Comparison of ENCODE assay signal across 8 mouse cellular contexts in genomic region chr17:29438347-29439235, GRCm38 (mm10). TPM values are rescaled to one million over a fixed set of nuclear protein-coding genes. Genes with fewer than 3 reads are reported as not detected.
DNase-seq lines count a peak whose midpoint lies in the region; ATAC-seq and TF ChIP-seq lines count a peak whose summit lies in the region.

No protein-coding gene starts in this region.

- H3K36me3 ChIP-seq in CH12.LX (replicated peaks in 1 of 2; ENCODE audit: control insufficient read depth in 1 of 2, insufficient read depth in 1 of 2, low read length in 1 of 2): peaks cover 0 to 10% of the 10 kb centered on the region in 2 experiments
- no peaks in the 10 kb centered on the region for H3K36me3 ChIP-seq in forebrain, embryonic 11.5 days (ENCODE audit: control insufficient read depth, insufficient read depth, low read length)
- H3K36me3 ChIP-seq in limb, embryonic 10.5 days: no peaks in the 10 kb centered on the region
- H3K36me3 ChIP-seq in midbrain, embryonic 12.5 days: no peaks in the 10 kb centered on the region
- H3K36me3 ChIP-seq in stomach, postnatal 0 days (ENCODE audit: control insufficient read depth, insufficient read depth, low read length): no peaks in the 10 kb centered on the region

- DNase-seq in CH12.LX (ENCODE audit: extremely low read depth): peak; percentile 80
- peak; percentile 88 to 90 for DNase-seq in adrenal gland, adult (ENCODE audit: inconsistent age in 2 of 2, low spot score in 1 of 2)
- peak; percentile 84 for DNase-seq in forebrain, embryonic 11.5 days (ENCODE audit: low spot score)
- DNase-seq in heart, postnatal 4 days: peak; percentile 83
- DNase-seq in limb, embryonic 10.5 days (ENCODE audit: low spot score): peak; percentile 62
- peak; percentile 95 for DNase-seq in stomach, postnatal 0 days (ENCODE audit: low spot score)
- DNase-seq in layer of hippocampus, adult 9-11 months: no peak

- dilution Hi-C loops in CH12.LX (cut with MboI; ENCODE audit: extremely low pct_ligation_motif_present, extremely low pct_unique_long_range_greater_than_20kb, low sequenced_read_pairs): no loop called here

- 0 out of 2 replicates have a peak overlapping the region, but pooled peaks have one; percentile 19 for H3K27ac ChIP-seq in CH12.LX (ENCODE audit: insufficient read depth, low read depth)
- peak overlapping the region; percentile 92 for H3K27ac ChIP-seq in forebrain, embryonic 11.5 days (ENCODE audit: low read depth, low read length)
- H3K27ac ChIP-seq in limb, embryonic 10.5 days: peak overlapping the region; percentile 64; the same call in 1 of the 2 replicates
- H3K27ac ChIP-seq in midbrain, embryonic 12.5 days (replicated peaks): peak overlapping the region; percentile 93
- peak overlapping the region; percentile 56 for H3K27ac ChIP-seq in stomach, postnatal 0 days (replicated peaks)

- peak overlapping the region; percentile 57 for H3K9ac ChIP-seq in CH12.LX (ENCODE audit: insufficient read depth, low read depth)
- H3K9ac ChIP-seq in forebrain, embryonic 11.5 days (ENCODE audit: low read length): no peak overlapping the region
- no peak overlapping the region for H3K9ac ChIP-seq in midbrain, embryonic 12.5 days (replicated peaks)
- no peak overlapping the region for H3K9ac ChIP-seq in stomach, postnatal 0 days (ENCODE audit: low read length)

- no peaks in the 10 kb centered on the region for H3K9me3 ChIP-seq in CH12.LX (replicated peaks; ENCODE audit: low read length)
- no peaks in the 10 kb centered on the region for H3K9me3 ChIP-seq in forebrain, embryonic 11.5 days (ENCODE audit: control insufficient read depth, low read length)
- no peaks in the 10 kb centered on the region for H3K9me3 ChIP-seq in limb, embryonic 10.5 days (replicated peaks)
- no peaks in the 10 kb centered on the region for H3K9me3 ChIP-seq in midbrain, embryonic 12.5 days
- H3K9me3 ChIP-seq in stomach, postnatal 0 days (ENCODE audit: control insufficient read depth, low read length): no peaks in the 10 kb centered on the region

- peak; percentile 39; the same call in 1 of the 2 replicates for TF ChIP-seq POLR2A in CH12.LX (IDR thresholded peaks at IDR 0.05; ENCODE audit: low read depth, low read length)

- H3K4me3 ChIP-seq in CH12.LX (replicated peaks in 1 of 3; ENCODE audit: low read depth in 2 of 3, low read length in 2 of 3, poor library complexity in 1 of 3): peak overlapping the region; percentile 17 to 71 (median 55)
- H3K4me3 ChIP-seq in forebrain, embryonic 11.5 days (ENCODE audit: low read depth, low read length): no peak overlapping the region
- peak overlapping the region; percentile 19; the same call in 1 of the 2 replicates for H3K4me3 ChIP-seq in limb, embryonic 10.5 days
- no peak overlapping the region for H3K4me3 ChIP-seq in midbrain, embryonic 12.5 days
- H3K4me3 ChIP-seq in stomach, postnatal 0 days (ENCODE audit: low read depth, low read length): no peak overlapping the region; the same call in 1 of the 2 replicates

- peaks cover 9 to 49% of the 10 kb centered on the region in 2 experiments for H3K4me1 ChIP-seq in CH12.LX (ENCODE audit: control insufficient read depth in 1 of 2, insufficient read depth in 2 of 2)
- H3K4me1 ChIP-seq in forebrain, embryonic 11.5 days (replicated peaks; ENCODE audit: control insufficient read depth, insufficient read depth, low read length): peaks cover 9% of the 10 kb centered on the region; the same call in 1 of the 2 replicates
- peaks cover 52% of the 10 kb centered on the region for H3K4me1 ChIP-seq in limb, embryonic 10.5 days
- peaks cover 22% of the 10 kb centered on the region for H3K4me1 ChIP-seq in midbrain, embryonic 12.5 days
- peaks cover 3% of the 10 kb centered on the region; the same call in 1 of the 2 replicates for H3K4me1 ChIP-seq in stomach, postnatal 0 days (replicated peaks; ENCODE audit: control insufficient read depth, insufficient read depth)

- H3K79me2 ChIP-seq in CH12.LX (replicated peaks; ENCODE audit: control insufficient read depth, extremely low read depth, insufficient read depth, poor library complexity, severe bottlenecking): peaks cover 11% of the 10 kb centered on the region

- 26% methylated on average over 16 of the region's 17 CpGs for WGBS in forebrain, embryonic 11.5 days
- 25% methylated on average over 17 of the region's 17 CpGs for whole genome bisulfite sequencing in limb, embryonic 10.5 days
- WGBS in midbrain, embryonic 12.5 days: 23% methylated on average over 16 of the region's 17 CpGs
- 21% methylated on average over 17 of the region's 17 CpGs for WGBS in stomach, postnatal 0 days

- no peak for TF ChIP-seq RAD21 in CH12.LX (IDR thresholded peaks at IDR 0.05; ENCODE audit: low read depth, low read length)

- H3K27me3 ChIP-seq in CH12.LX (replicated peaks): no peaks in the 10 kb centered on the region
- H3K27me3 ChIP-seq in forebrain, embryonic 11.5 days (ENCODE audit: control insufficient read depth, insufficient read depth, low read length): no peaks in the 10 kb centered on the region
- H3K27me3 ChIP-seq in limb, embryonic 10.5 days (ENCODE audit: low read depth, poor library complexity, severe bottlenecking): no peaks in the 10 kb centered on the region
- H3K27me3 ChIP-seq in midbrain, embryonic 12.5 days: 0 out of 2 replicates have a peak, but pooled peaks cover 4% of the 10 kb centered on the region
- no peaks in the 10 kb centered on the region for H3K27me3 ChIP-seq in stomach, postnatal 0 days (ENCODE audit: control insufficient read depth, insufficient read depth, low read length)

- TF ChIP-seq CTCF in CH12.LX (conservative IDR thresholded peaks at IDR 0.05 in 1 of 2, IDR thresholded peaks at IDR 0.05 in 1 of 2; ENCODE audit: low read depth in 2 of 2, low read length in 2 of 2): no peak
- no peak for TF ChIP-seq CTCF in stomach, postnatal 0 days (IDR thresholded peaks at IDR 0.05; ENCODE audit: low read depth)

- ATAC-seq in forebrain, embryonic 11.5 days (replicated peaks; ENCODE audit: low FRiP score): peak; percentile 32
- no peak for ATAC-seq in midbrain, embryonic 12.5 days (ENCODE audit: low FRiP score, low read depth)
- peak; percentile 55 for ATAC-seq in stomach, postnatal 0 days (ENCODE audit: low FRiP score, low TSS enrichment)

- TF ChIP-seq EP300 in CH12.LX (IDR thresholded peaks at IDR 0.05; ENCODE audit: low read length): peak; percentile 63
- no peak for TF ChIP-seq EP300 in stomach, postnatal 0 days (optimal IDR thresholded peaks at IDR 0.05)

- H3K4me2 ChIP-seq in CH12.LX (ENCODE audit: insufficient read depth, low read depth, poor library complexity, severe bottlenecking): peak overlapping the region; percentile 70
- no peak overlapping the region for H3K4me2 ChIP-seq in forebrain, embryonic 11.5 days (ENCODE audit: low read depth, low read length, severe bottlenecking)
- no peak overlapping the region; the same call in 1 of the 2 replicates for H3K4me2 ChIP-seq in midbrain, embryonic 12.5 days (replicated peaks)
- peak overlapping the region; percentile 29; the same call in 1 of the 2 replicates for H3K4me2 ChIP-seq in stomach, postnatal 0 days (replicated peaks; ENCODE audit: low read depth)

- in situ Hi-C loops in CH12.LX (cut with MboI; ENCODE audit: low pct_ligation_motif_present, low pct_unique_long_range_greater_than_20kb, low sequenced_read_pairs): loop anchor here (5.0 kb wide), 1 partner anchor 44 kb away; no protein-coding TSS in a partner anchor

TF ChIP-seq in CH12.LX, 34 proteins besides CTCF, POLR2A, EP300 and RAD21 (continues in another document):
- TF ChIP-seq HCFC1 (IDR thresholded peaks at IDR 0.05; ENCODE audit: low read depth, low read length) (no peak), MAZ (IDR thresholded peaks at IDR 0.05; ENCODE audit: low read depth, low read length) (0 out of 2 replicates have a peak, but pooled peaks have one; percentile 58), SIN3A (IDR thresholded peaks at IDR 0.05; ENCODE audit: low read length) (peak; percentile 87), ZC3H11A (IDR thresholded peaks at IDR 0.05; ENCODE audit: low read depth, low read length) (no peak), ELF1 (IDR thresholded peaks at IDR 0.05; ENCODE audit: low read depth, low read length) (no peak), PAX5 (IDR thresholded peaks at IDR 0.05; ENCODE audit: low read length) (no peak), TBP (conservative IDR thresholded peaks at IDR 0.05; ENCODE audit: low read depth, low read length) (no peak), MYC (IDR thresholded peaks at IDR 0.05; ENCODE audit: low read depth, low read length) (no peak), JUND (conservative IDR thresholded peaks at IDR 0.05; ENCODE audit: low read depth, low read length) (no peak), ETS1 (conservative IDR thresholded peaks at IDR 0.05; ENCODE audit: low read depth, low read length) (peak; percentile 88), NRF1 (IDR thresholded peaks at IDR 0.05; ENCODE audit: low read depth, low read length) (no peak), JUN (IDR thresholded peaks at IDR 0.05; ENCODE audit: insufficient read depth, low read depth, low read length) (no peak), UBTF (IDR thresholded peaks at IDR 0.05; ENCODE audit: low read depth, low read length) (no peak), CHD2 (IDR thresholded peaks at IDR 0.05; ENCODE audit: low read length) (peak; percentile 92), RCOR1 (conservative IDR thresholded peaks at IDR 0.05; ENCODE audit: low read depth, low read length) (no peak; the same call in 1 of the 2 replicates), MEF2A (IDR thresholded peaks at IDR 0.05; ENCODE audit: borderline replicate concordance, low read depth, low read length) (peak; percentile 22; the same call in 1 of the 2 replicates), TCF12 (IDR thresholded peaks at IDR 0.05; ENCODE audit: low read depth, low read length) (peak; percentile 95), USF1 (IDR thresholded peaks at IDR 0.05; ENCODE audit: low read depth, low read length) (no peak), USF2 (conservative IDR thresholded peaks at IDR 0.05; ENCODE audit: low read depth, low read length) (no peak), ZKSCAN1 (IDR thresholded peaks at IDR 0.05; ENCODE audit: borderline replicate concordance, low read depth, low read length) (no peak), CHD1 (IDR thresholded peaks at IDR 0.05; ENCODE audit: low read depth, low read length) (no peak), IRF4 (IDR thresholded peaks at IDR 0.05; ENCODE audit: low read depth, low read length) (peak; percentile 14; the same call in 1 of the 2 replicates)

RNA-seq across cellular contexts. Expression of gene Pim1, which starts 52.0 kb away (rescaled TPM):
- total RNA-seq in CH12.LX (2012; rRNA removed): 141 and 178 TPM in 2 replicates
- total RNA-seq in CH12.LX (2014; rRNA removed): 72.7 and 75.8 TPM in 2 replicates
- 121 and 133 TPM in 2 replicates for polyA plus RNA-seq in CH12.LX (2012; ENCODE audit: insufficient read length, low read depth)
- polyA plus RNA-seq in forebrain, embryonic 11.5 days (2014; fragmentation: Nextera tagmentation; extraction: Ambion mirVana): 21.1 and 22.5 TPM in 2 replicates
- total RNA-seq in heart, postnatal 4 days (2021): 10 to 100 TPM; 74.0 to 77.0 TPM
- 27.4 and 31.0 TPM in 2 replicates for polyA plus RNA-seq in limb, embryonic 10.5 days (2016; fragmentation: Nextera tagmentation; extraction: Ambion mirVana)
- 16.8 and 16.9 TPM in 2 replicates for polyA plus RNA-seq in midbrain, embryonic 12.5 days (2016; fragmentation: Nextera tagmentation; extraction: Ambion mirVana)
- polyA plus RNA-seq in stomach, postnatal 0 days (2015; fragmentation: Nextera tagmentation; extraction: Ambion mirVana): 28.6 and 32.8 TPM in 2 replicates

Comparison
In these comparisons a context has a peak if more than half of its experiments do, and no peak if none do; other contexts are left out.
1. H3K27ac ChIP-seq: peak in every context shown above with its lines; median percentile 93 in midbrain, embryonic 12.5 days; 92 in forebrain, embryonic 11.5 days; 64 in limb, embryonic 10.5 days; 56 in stomach, postnatal 0 days; 19 in CH12.LX.
2. H3K4me2 ChIP-seq: peak in CH12.LX (single experiment) and stomach, postnatal 0 days (single experiment); none in forebrain, embryonic 11.5 days (single experiment) and midbrain, embryonic 12.5 days (single experiment).
3. H3K4me3 ChIP-seq: peak in CH12.LX (3 of 3) and limb, embryonic 10.5 days (single experiment); none in forebrain, embryonic 11.5 days (single experiment), midbrain, embryonic 12.5 days (single experiment) and stomach, postnatal 0 days (single experiment).